Mouse (Mus musculus): ENCODE measurements around the gene Daxx. TPM values are rescaled to one million over a fixed set of nuclear protein-coding genes. Genes with fewer than 3 reads are reported as not detected.
A peak's percentile ranks its signal among the peaks of the same experiment; 100 is the strongest.

Gene Daxx
- polyA plus RNA-seq, 1 experiment from 2014 or later, result 34.8 TPM

GRCm38 (mm10) chr17:33940981-33941380, 31.8 kb downstream of the Daxx start:
- Histone ChIP-seq H3K27me3 (replicated peaks; ENCODE audit: control insufficient read depth, insufficient read depth, low read length) (no peaks in the 10 kb centered on the region), H3K27ac (replicated peaks; ENCODE audit: low read depth, low read length) (no peak overlapping the region), H3K4me2 (ENCODE audit: low read depth, low read length) (peak overlapping the region; percentile 89), H3K4me1 (ENCODE audit: control insufficient read depth, insufficient read depth, low read length) (peaks cover 12% of the 10 kb centered on the region), H3K9me3 (ENCODE audit: control insufficient read depth, low read length) (no peaks in the 10 kb centered on the region), H3K36me3 (ENCODE audit: control insufficient read depth, insufficient read depth, low read length) (peaks cover 58% of the 10 kb centered on the region), H3K9ac (ENCODE audit: low read depth, low read length) (peak overlapping the region; percentile 79), H3K4me3 (ENCODE audit: low read depth, low read length) (peak overlapping the region; percentile 87)
- WGBS, result under 1% methylated on average over 14 of the region's 26 CpGs
- no peak for ATAC-seq (ENCODE audit: low read depth)
- no peak for DNase-seq (ENCODE audit: low spot score)

GRCm38 (mm10) chr17:33941381-33941780, 32.2 kb downstream of the Daxx start:
- H3K27me3 ChIP-seq (replicated peaks; ENCODE audit: control insufficient read depth, insufficient read depth, low read length), result no peaks in the 10 kb centered on the region
- peak overlapping the region; percentile 87 for H3K4me3 ChIP-seq (ENCODE audit: low read depth, low read length)
- H3K9ac ChIP-seq (ENCODE audit: low read depth, low read length), result peak overlapping the region; percentile 79
- no peaks in the 10 kb centered on the region for H3K9me3 ChIP-seq (ENCODE audit: control insufficient read depth, low read length)
- 55% methylated on average over 19 of the region's 19 CpGs for WGBS
- no peak for ATAC-seq (ENCODE audit: low read depth)
- H3K4me1 ChIP-seq (ENCODE audit: control insufficient read depth, insufficient read depth, low read length), result peaks cover 12% of the 10 kb centered on the region
- H3K27ac ChIP-seq (replicated peaks; ENCODE audit: low read depth, low read length), result no peak overlapping the region
- H3K36me3 ChIP-seq (ENCODE audit: control insufficient read depth, insufficient read depth, low read length), result peaks cover 58% of the 10 kb centered on the region
- no peak for DNase-seq (ENCODE audit: low spot score)
- peak overlapping the region; percentile 89 for H3K4me2 ChIP-seq (ENCODE audit: low read depth, low read length)

GRCm38 (mm10) chr17:33943454-33943853, 34.2 kb downstream of the Daxx start:
- 94% methylated on average over 15 of the region's 15 CpGs for WGBS

GRCm38 (mm10) chr17:33947430-33948089, 38.3 kb downstream of the Daxx start:
- 92% methylated on average over 10 of the region's 10 CpGs for WGBS
- no peak for DNase-seq (ENCODE audit: low spot score)
- Histone ChIP-seq H3K9ac (ENCODE audit: low read depth, low read length) (no peak overlapping the region), H3K4me2 (ENCODE audit: low read depth, low read length) (no peak overlapping the region), H3K9me3 (ENCODE audit: control insufficient read depth, low read length) (no peaks in the 10 kb centered on the region), H3K27ac (replicated peaks; ENCODE audit: low read depth, low read length) (no peak overlapping the region), H3K27me3 (replicated peaks; ENCODE audit: control insufficient read depth, insufficient read depth, low read length) (no peaks in the 10 kb centered on the region), H3K4me3 (ENCODE audit: low read depth, low read length) (no peak overlapping the region), H3K36me3 (ENCODE audit: control insufficient read depth, insufficient read depth, low read length) (peaks cover 66% of the 10 kb centered on the region), H3K4me1 (ENCODE audit: control insufficient read depth, insufficient read depth, low read length) (peaks cover 7% of the 10 kb centered on the region; the same call in 1 of the 2 replicates)
- ATAC-seq (ENCODE audit: low read depth), result no peak

More at GRCm38 (mm10) chr17:33943454-33943853, 34.2 kb downstream of the Daxx start:
- DNase-seq (ENCODE audit: low spot score) (no peak), ATAC-seq (ENCODE audit: low read depth) (no peak)
- H3K4me1 ChIP-seq (ENCODE audit: control insufficient read depth, insufficient read depth, low read length), result peaks cover 12% of the 10 kb centered on the region
- peaks cover 52% of the 10 kb centered on the region for H3K36me3 ChIP-seq (ENCODE audit: control insufficient read depth, insufficient read depth, low read length)
- no peak overlapping the region for H3K4me3 ChIP-seq (ENCODE audit: low read depth, low read length)
- no peaks in the 10 kb centered on the region for H3K27me3 ChIP-seq (replicated peaks; ENCODE audit: control insufficient read depth, insufficient read depth, low read length)
- no peak overlapping the region for H3K9ac ChIP-seq (ENCODE audit: low read depth, low read length)
- H3K4me2 ChIP-seq (ENCODE audit: low read depth, low read length), result no peak overlapping the region
- H3K9me3 ChIP-seq (ENCODE audit: control insufficient read depth, low read length), result no peaks in the 10 kb centered on the region
- H3K27ac ChIP-seq (replicated peaks; ENCODE audit: low read depth, low read length), result no peak overlapping the region

GRCm38 (mm10) chr17:33948090-33948904, 39.1 kb downstream of the Daxx start:
- Histone ChIP-seq H3K27ac (replicated peaks; ENCODE audit: low read depth, low read length) (no peak overlapping the region), H3K9me3 (ENCODE audit: control insufficient read depth, low read length) (no peaks in the 10 kb centered on the region), H3K4me1 (ENCODE audit: control insufficient read depth, insufficient read depth, low read length) (peaks cover 14% of the 10 kb centered on the region), H3K27me3 (replicated peaks; ENCODE audit: control insufficient read depth, insufficient read depth, low read length) (no peaks in the 10 kb centered on the region), H3K36me3 (ENCODE audit: control insufficient read depth, insufficient read depth, low read length) (peaks cover 67% of the 10 kb centered on the region), H3K9ac (ENCODE audit: low read depth, low read length) (no peak overlapping the region), H3K4me2 (ENCODE audit: low read depth, low read length) (no peak overlapping the region), H3K4me3 (ENCODE audit: low read depth, low read length) (no peak overlapping the region)
- ATAC-seq (ENCODE audit: low read depth) (no peak), DNase-seq (ENCODE audit: low spot score) (no peak)
- WGBS, result 82% methylated on average over 22 of the region's 22 CpGs

- H3K4me2 ChIP-seq (ENCODE audit: low read depth, low read length), result no peak overlapping the region
- no peak for DNase-seq (ENCODE audit: low spot score)
Observed at GRCm38 (mm10) chr17:33948905-33949537, 39.8 kb downstream of the Daxx start.

GRCm38 (mm10) chr17:33950131-33950625, 41.0 kb downstream of the Daxx start:
- Histone ChIP-seq H3K36me3 (ENCODE audit: control insufficient read depth, insufficient read depth, low read length) (peaks cover 61% of the 10 kb centered on the region), H3K4me3 (ENCODE audit: low read depth, low read length) (peak overlapping the region; percentile 46), H3K4me2 (ENCODE audit: low read depth, low read length) (peak overlapping the region; percentile 80), H3K9me3 (ENCODE audit: control insufficient read depth, low read length) (no peaks in the 10 kb centered on the region), H3K27me3 (replicated peaks; ENCODE audit: control insufficient read depth, insufficient read depth, low read length) (no peaks in the 10 kb centered on the region), H3K27ac (replicated peaks; ENCODE audit: low read depth, low read length) (peak overlapping the region; percentile 88), H3K9ac (ENCODE audit: low read depth, low read length) (peak overlapping the region; percentile 70), H3K4me1 (ENCODE audit: control insufficient read depth, insufficient read depth, low read length) (peaks cover 26% of the 10 kb centered on the region)
- DNase-seq (ENCODE audit: low spot score) (no peak), ATAC-seq (ENCODE audit: low read depth) (no peak)
- WGBS, result 70% methylated on average over 10 of the region's 10 CpGs

More at GRCm38 (mm10) chr17:33948905-33949537, 39.8 kb downstream of the Daxx start:
- H3K27me3 ChIP-seq (replicated peaks; ENCODE audit: control insufficient read depth, insufficient read depth, low read length), result no peaks in the 10 kb centered on the region
- no peak for ATAC-seq (ENCODE audit: low read depth)
- H3K9me3 ChIP-seq (ENCODE audit: control insufficient read depth, low read length), result no peaks in the 10 kb centered on the region
- H3K4me1 ChIP-seq (ENCODE audit: control insufficient read depth, insufficient read depth, low read length), result peaks cover 20% of the 10 kb centered on the region
- peaks cover 67% of the 10 kb centered on the region for H3K36me3 ChIP-seq (ENCODE audit: control insufficient read depth, insufficient read depth, low read length)
- WGBS, result 90% methylated on average over 19 of the region's 19 CpGs
- H3K27ac ChIP-seq (replicated peaks; ENCODE audit: low read depth, low read length), result no peak overlapping the region
- no peak overlapping the region for H3K9ac ChIP-seq (ENCODE audit: low read depth, low read length)
- no peak overlapping the region for H3K4me3 ChIP-seq (ENCODE audit: low read depth, low read length)
